Mouse (Mus musculus): Measurements from ENCODE around the gene Bfsp1. TPM values are rescaled to one million over a fixed set of nuclear protein-coding genes. Genes with fewer than 3 reads are reported as not detected.

Gene Bfsp1
- total and polyA plus RNA-seq, 3 experiments: 2.7 to 3.4 TPM; not detected in 1

DNA sequence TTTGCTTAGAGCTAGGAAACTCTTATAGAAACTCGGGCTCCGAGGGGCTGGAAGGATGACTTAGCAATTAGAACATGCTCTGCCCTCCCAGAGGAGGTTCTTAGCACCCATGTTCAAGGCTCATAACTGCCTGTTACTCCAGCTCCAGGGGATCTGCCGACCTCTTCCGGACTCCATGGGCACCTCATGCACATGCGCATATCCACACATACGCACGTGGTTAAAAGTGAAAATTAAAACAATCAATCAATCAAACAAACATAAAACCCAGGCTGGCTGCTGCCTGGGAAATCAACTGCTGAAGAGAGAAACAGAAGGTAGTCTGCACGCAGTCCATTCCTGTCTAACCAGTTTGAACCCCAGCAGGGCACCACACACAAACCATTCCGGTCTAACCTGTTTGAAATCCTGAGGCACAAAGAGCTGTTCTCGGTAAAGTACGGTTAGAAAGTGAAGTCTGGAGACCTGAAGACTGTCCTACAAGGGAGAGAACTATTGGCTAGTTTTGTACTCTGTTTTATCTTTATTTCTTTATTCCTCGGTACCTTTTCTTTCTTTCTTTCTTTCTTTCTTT lies 27.0 kb upstream of the Bfsp1 start (continued):
- TF ChIP-seq USF2 (IDR thresholded peaks at IDR 0.05; ENCODE audit: borderline replicate concordance in 1 of 2, insufficient read depth in 1 of 2, low read depth in 1 of 2, low read length in 2 of 2) (no peak), MYB (IDR thresholded peaks at IDR 0.05; ENCODE audit: low read depth, low read length) (no peak), GABPA (IDR thresholded peaks at IDR 0.05; ENCODE audit: low read depth, low read length) (no peak), MAZ (IDR thresholded peaks at IDR 0.05; ENCODE audit: low read depth, low read length) (no peak), ZMIZ1 (IDR thresholded peaks at IDR 0.05; ENCODE audit: low read depth, low read length) (0 out of 2 replicates have a peak, but pooled peaks have one; percentile 36), MAX (IDR thresholded peaks at IDR 0.05; ENCODE audit: low read length) (peak; percentile 94), CHD1 (IDR thresholded peaks at IDR 0.05; ENCODE audit: low read depth, low read length) (no peak; the same call in 1 of the 2 replicates), MAFK (IDR thresholded peaks at IDR 0.05; ENCODE audit: borderline replicate concordance, low read depth, low read length) (no peak), TAL1 (IDR thresholded peaks at IDR 0.05; ENCODE audit: low read length) (no peak), TBP (IDR thresholded peaks at IDR 0.05; ENCODE audit: low read depth, low read length) (peak; percentile 80), ZKSCAN1 (IDR thresholded peaks at IDR 0.05; ENCODE audit: low read depth, low read length) (no peak), RCOR1 (IDR thresholded peaks at IDR 0.05; ENCODE audit: low read depth, low read length) (no peak), NRF1 (IDR thresholded peaks at IDR 0.05; ENCODE audit: insufficient read depth, low read depth, low read length, poor library complexity, severe bottlenecking) (0 out of 2 replicates have a peak, but pooled peaks have one; percentile 22), SIN3A (IDR thresholded peaks at IDR 0.05; ENCODE audit: low read length) (no peak)

DNA sequence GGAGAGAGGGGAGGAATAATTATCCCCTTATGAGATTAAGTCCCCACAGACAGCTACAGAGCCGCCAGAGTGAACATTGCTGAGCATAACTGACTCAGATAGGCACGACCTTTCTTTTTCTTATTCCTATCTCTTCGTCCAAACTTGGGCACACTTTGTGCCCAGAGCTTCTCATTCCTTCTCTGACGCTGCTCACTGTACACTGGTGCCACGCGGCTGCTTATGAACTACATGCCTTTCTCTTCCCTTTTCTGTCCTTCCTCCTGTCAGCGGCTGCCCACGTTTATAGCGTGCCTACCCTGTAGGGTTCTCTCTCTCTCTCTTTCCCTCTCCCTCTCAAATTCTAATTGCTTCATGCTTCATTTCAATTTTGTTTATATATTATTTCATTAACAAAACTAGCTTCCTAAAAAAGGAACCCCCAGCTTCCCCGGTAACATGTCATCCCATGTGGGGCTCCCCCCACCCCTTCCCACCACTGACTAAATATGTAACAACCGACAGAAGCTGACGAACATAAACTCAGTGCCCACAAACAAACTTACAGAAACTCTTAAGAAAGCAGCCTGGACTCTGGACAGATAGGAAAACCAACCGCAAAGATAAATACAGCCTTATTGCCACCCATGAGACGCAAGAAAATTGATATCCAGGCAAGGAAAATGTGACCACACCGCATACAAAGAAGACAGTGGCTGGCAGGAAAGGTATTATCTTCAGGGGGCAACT lies 26.3 kb upstream of the Bfsp1 start:
- DNase-seq (ENCODE audit: low read depth, low spot score): peak; percentile 83
- H3K79me2 ChIP-seq (ENCODE audit: control insufficient read depth, insufficient read depth, low read length, poor library complexity): peaks cover 9% of the 10 kb centered on the region
- H3K36me3 ChIP-seq (ENCODE audit: control insufficient read depth in 1 of 2, insufficient read depth in 2 of 2, low read length in 2 of 2): peaks cover 0 to 5% of the 10 kb centered on the region in 2 experiments; a peak in 2 of 4 replicates
- H3K4me1 ChIP-seq (ENCODE audit: control insufficient read depth in 1 of 2, insufficient read depth in 2 of 2, low read length in 2 of 2): peaks cover 0 to 8% of the 10 kb centered on the region in 2 experiments; a peak in 3 of 4 replicates
- peak overlapping the region; percentile 96 for H3K9ac ChIP-seq (ENCODE audit: control insufficient read depth, low read depth, low read length, poor library complexity, severe bottlenecking)
- H3K4me3 ChIP-seq (ENCODE audit: control insufficient read depth in 1 of 2, insufficient read depth in 1 of 2, low read depth in 2 of 2, low read length in 2 of 2): peak overlapping the region; percentile 67 to 84
- H3K27me3 ChIP-seq (ENCODE audit: control insufficient read depth in 1 of 2, insufficient read depth in 2 of 2, low read length in 2 of 2): no peaks in the 10 kb centered on the region
- H3K27ac ChIP-seq (ENCODE audit: control insufficient read depth, low read depth, low read length): peak overlapping the region; percentile 84
- no peaks in the 10 kb centered on the region for H3K9me3 ChIP-seq (replicated peaks; ENCODE audit: insufficient read depth, low read length)
- peak; percentile 95 for TF ChIP-seq MXI1 (IDR thresholded peaks at IDR 0.05; ENCODE audit: low read depth, low read length)
- no peak for TF ChIP-seq KAT2A (conservative IDR thresholded peaks at IDR 0.05; ENCODE audit: low read depth, low read length)
- no peak; a peak in 1 of 4 replicates for TF ChIP-seq EP300 (IDR thresholded peaks at IDR 0.05; ENCODE audit: low read depth in 1 of 2, low read length in 2 of 2)
- TF ChIP-seq ETS1 (IDR thresholded peaks at IDR 0.05; ENCODE audit: low read depth, low read length): no peak
- TF ChIP-seq ZKSCAN1 (IDR thresholded peaks at IDR 0.05; ENCODE audit: low read depth, low read length): no peak
- no peak for TF ChIP-seq ZNF384 (IDR thresholded peaks at IDR 0.05; ENCODE audit: low read depth, low read length)
- 0 out of 2 replicates have a peak, but pooled peaks have one; percentile 41 for TF ChIP-seq MAZ (IDR thresholded peaks at IDR 0.05; ENCODE audit: low read depth, low read length)
- TF ChIP-seq RAD21 (IDR thresholded peaks at IDR 0.05; ENCODE audit: low read depth, low read length): no peak
- peak; percentile 94 for TF ChIP-seq MAX (IDR thresholded peaks at IDR 0.05; ENCODE audit: low read length)
- no peak for TF ChIP-seq BHLHE40 (IDR thresholded peaks at IDR 0.05; ENCODE audit: borderline replicate concordance, low read depth, low read length)
- no peak for TF ChIP-seq TAL1 (IDR thresholded peaks at IDR 0.05; ENCODE audit: low read length)
- no peak for TF ChIP-seq CHD2 (IDR thresholded peaks at IDR 0.05; ENCODE audit: low read length)
- TF ChIP-seq ZMIZ1 (IDR thresholded peaks at IDR 0.05; ENCODE audit: low read depth, low read length): peak; percentile 69; the same call in 1 of the 2 replicates
- no peak for TF ChIP-seq SMC3 (IDR thresholded peaks at IDR 0.05; ENCODE audit: low read depth, low read length)
- TF ChIP-seq POLR2A (IDR thresholded peaks at IDR 0.05; ENCODE audit: control insufficient read depth in 1 of 2, insufficient read depth in 1 of 2, low read depth in 1 of 2, low read length in 2 of 2, poor library complexity in 1 of 2): peak in 1 of 2 experiments; percentile 70; a peak in 2 of 4 replicates
- peak; percentile 62 for TF ChIP-seq NELFE (IDR thresholded peaks at IDR 0.05; ENCODE audit: low read depth, low read length)
- peak; percentile 29; the same call in 1 of the 2 replicates for TF ChIP-seq POLR2AphosphoS2 (IDR thresholded peaks at IDR 0.05; ENCODE audit: low read length)
- TF ChIP-seq MYC (IDR thresholded peaks at IDR 0.05; ENCODE audit: low read depth, low read length): peak; percentile 99
- TF ChIP-seq SIN3A (IDR thresholded peaks at IDR 0.05; ENCODE audit: low read length): peak; percentile 86
- no peak for TF ChIP-seq MEF2A (IDR thresholded peaks at IDR 0.05; ENCODE audit: extremely low read depth, insufficient replicate concordance, low read depth, low read length, poor library complexity, severe bottlenecking)
- no peak for TF ChIP-seq JUND (IDR thresholded peaks at IDR 0.05; ENCODE audit: low read depth, low read length)
- TF ChIP-seq UBTF (IDR thresholded peaks at IDR 0.05; ENCODE audit: borderline replicate concordance, insufficient read depth, low read depth, low read length): no peak
- 0 out of 2 replicates have a peak, but pooled peaks have one; percentile 8 for TF ChIP-seq ELF1 (IDR thresholded peaks at IDR 0.05; ENCODE audit: low read depth, low read length)
